Mouse (Mus musculus): ENCODE results near the gene Rabgap1l. TPM values are rescaled to one million over a fixed set of nuclear protein-coding genes. Genes with fewer than 3 reads are reported as not detected.

Gene Rabgap1l
- total RNA-seq, 2 experiments from 2014 or later = 241 to 255 TPM

DNA sequence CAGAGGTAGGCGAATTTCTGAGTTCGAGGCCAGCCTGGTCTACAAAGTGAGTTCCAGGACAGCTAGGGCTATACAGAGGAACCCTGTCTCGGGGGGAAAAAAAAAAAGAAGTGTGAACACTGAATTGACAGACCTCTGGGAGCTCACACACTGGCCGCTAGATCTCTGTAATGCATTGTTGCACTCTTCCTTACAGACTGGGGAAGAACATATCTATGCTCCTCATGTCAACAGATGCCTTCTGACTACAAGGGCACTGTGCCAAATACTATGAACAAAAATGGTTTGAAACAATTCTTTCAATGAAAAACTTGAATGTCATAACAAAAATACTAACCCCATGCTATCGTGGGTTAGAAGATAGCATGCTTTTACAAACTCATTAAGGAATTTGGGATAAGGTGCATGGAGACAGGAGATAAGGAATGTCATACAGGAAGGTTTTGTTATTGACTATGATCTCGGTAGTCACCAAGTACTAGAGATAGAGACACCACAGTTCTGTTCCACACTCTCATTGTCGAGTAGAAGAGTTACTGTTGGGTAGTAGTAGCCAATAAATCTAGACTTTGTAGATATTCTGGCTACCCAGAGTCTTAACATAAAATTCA is 519.8 kb downstream of the Rabgap1l start:
- no peak for DNase-seq (ENCODE audit: low spot score in 2 of 2)
- 0 out of 2 replicates have a peak overlapping the region, but pooled peaks have one; percentile 0 for H3K27ac ChIP-seq
- no peak for TF ChIP-seq CTCF (conservative IDR thresholded peaks at IDR 0.05)

GRCm38 (mm10) chr1:160271282-160271967 is 521.6 kb downstream of the Rabgap1l start:
- no peak overlapping the region for H3K4me3 ChIP-seq
- no peak for TF ChIP-seq CTCF (conservative IDR thresholded peaks at IDR 0.05)
- no peak overlapping the region for H3K27ac ChIP-seq
- no peak for DNase-seq (ENCODE audit: low spot score in 2 of 2)

More for the DNA sequence above, 519.8 kb downstream of the Rabgap1l start:
- no peak overlapping the region for H3K4me3 ChIP-seq

GRCm38 (mm10) chr1:160268322-160268721 is 524.7 kb downstream of the Rabgap1l start:
- no peak for DNase-seq (ENCODE audit: low spot score in 2 of 2)
- no peak for TF ChIP-seq CTCF (conservative IDR thresholded peaks at IDR 0.05)
- no peak overlapping the region for H3K27ac ChIP-seq
- H3K4me3 ChIP-seq = no peak overlapping the region

DNA sequence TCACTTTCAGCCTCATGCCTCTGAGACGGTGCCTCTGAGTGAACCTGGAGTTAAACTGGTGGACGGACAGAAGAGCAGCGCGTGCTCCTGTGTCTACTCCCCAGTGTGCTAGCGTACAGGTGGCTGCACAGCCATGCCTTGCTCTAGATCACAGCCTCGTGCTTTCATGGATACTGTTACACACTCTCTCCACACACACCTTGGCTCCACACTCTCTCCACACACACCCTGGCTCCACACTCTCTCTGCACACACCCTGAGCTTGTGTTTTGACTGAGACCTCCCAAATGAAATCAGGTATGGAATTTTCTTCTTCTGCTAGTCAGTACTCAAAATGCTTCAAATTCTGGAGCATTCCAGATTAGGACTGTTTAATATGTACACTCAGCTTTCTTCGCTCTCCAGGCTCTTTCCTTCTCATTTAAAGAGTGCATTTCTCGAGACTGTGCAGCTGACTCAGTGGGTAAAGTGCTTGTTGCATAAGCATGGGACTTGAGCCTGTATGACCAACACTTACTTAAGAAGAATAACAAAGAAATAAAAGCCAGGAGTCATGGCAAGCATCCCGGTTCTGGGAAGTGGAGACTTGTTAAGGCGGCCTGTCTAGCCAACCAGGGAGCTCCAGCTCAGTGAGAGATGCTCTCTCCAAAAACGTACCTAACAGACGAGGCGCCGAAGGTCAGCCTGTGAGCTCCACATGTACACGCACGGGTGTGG is 529.2 kb downstream of the Rabgap1l start:
- Histone ChIP-seq H3K4me3 (no peak overlapping the region), H3K27ac (no peak overlapping the region)
- no peak for TF ChIP-seq CTCF (conservative IDR thresholded peaks at IDR 0.05)
- no peak for DNase-seq (ENCODE audit: low spot score in 2 of 2)

- DNase-seq (ENCODE audit: low spot score in 2 of 2) = no peak
- TF ChIP-seq CTCF (conservative IDR thresholded peaks at IDR 0.05) = no peak
- no peak overlapping the region for H3K27ac ChIP-seq
- no peak overlapping the region for H3K4me3 ChIP-seq
Measured at GRCm38 (mm10) chr1:160263053-160263452, 530.0 kb downstream of the Rabgap1l start.

DNA sequence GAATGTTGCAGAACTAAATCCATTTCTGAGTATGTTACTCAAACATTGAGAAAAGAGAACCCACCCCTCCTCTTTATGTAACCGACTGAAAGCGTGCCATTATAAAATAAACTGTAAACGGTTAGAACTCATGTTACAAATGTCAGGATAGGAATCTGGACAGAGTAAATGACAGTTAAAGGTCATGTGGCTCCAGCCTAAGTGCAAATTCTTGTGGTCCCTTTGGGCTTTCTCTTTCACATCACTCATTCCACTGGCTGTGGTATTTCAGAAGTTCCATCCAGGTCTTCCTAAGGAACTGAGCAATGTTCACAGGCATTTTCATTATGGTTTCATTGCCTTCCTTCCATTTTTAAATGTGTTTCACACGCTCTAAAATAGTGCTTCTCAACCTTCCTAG is 530.6 kb downstream of the Rabgap1l start:
- DNase-seq (ENCODE audit: low spot score in 2 of 2) = no peak
- H3K4me3 ChIP-seq = no peak overlapping the region
- TF ChIP-seq CTCF (conservative IDR thresholded peaks at IDR 0.05) = no peak
- no peak overlapping the region; the same call in 1 of the 2 replicates for H3K27ac ChIP-seq

DNA sequence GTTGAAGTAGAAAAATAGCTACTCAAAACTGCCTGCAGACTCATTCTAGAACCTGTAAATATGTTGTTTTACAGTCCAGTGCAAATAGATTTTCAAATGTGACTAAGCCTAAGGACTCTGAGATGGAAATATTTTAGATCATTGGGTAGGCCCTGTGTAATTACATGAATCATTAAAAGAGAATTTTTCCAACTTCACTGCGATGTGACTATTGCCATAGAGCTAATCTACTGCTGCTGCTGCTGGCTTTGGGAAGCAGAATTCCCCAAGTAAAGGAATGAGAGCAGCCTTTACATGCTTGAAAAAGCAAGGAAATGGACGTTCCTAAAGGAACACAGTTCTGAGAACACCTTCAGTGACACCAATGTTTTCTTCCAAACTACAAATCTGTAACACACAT is 531.2 kb downstream of the Rabgap1l start:
- no peak overlapping the region for H3K27ac ChIP-seq
- TF ChIP-seq CTCF (conservative IDR thresholded peaks at IDR 0.05) = no peak
- no peak for DNase-seq (ENCODE audit: low spot score in 2 of 2)
- no peak overlapping the region for H3K4me3 ChIP-seq

GRCm38 (mm10) chr1:160260605-160261004 is 532.4 kb downstream of the Rabgap1l start:
- Histone ChIP-seq H3K27ac (peak overlapping the region; percentile 28; the same call in 1 of the 2 replicates), H3K4me3 (no peak overlapping the region)
- no peak for TF ChIP-seq CTCF (conservative IDR thresholded peaks at IDR 0.05)
- no peak for DNase-seq (ENCODE audit: low spot score in 2 of 2)

DNA sequence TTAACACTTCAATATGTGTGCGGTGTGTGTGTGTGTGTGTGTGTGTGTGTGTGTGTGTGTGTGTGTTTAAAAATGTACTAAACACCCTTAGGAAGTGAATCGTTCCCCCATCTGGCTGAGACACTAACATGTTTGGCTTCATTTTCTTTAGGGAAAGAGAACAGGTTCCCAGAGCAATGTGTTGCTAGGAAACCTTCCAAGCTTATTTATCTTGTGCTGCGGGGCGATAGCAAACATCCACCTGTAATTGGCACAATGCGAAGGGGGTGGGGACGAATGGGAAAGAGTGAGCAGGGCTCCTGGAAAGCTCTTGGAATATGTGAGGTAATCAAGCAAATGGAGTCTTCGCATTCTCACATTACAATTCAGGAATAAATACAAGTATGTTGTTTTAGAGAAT is 533.1 kb downstream of the Rabgap1l start:
- TF ChIP-seq CTCF (conservative IDR thresholded peaks at IDR 0.05) = no peak
- no peak for DNase-seq (ENCODE audit: low spot score in 2 of 2)
- Histone ChIP-seq H3K27ac (peak overlapping the region; percentile 28), H3K4me3 (no peak overlapping the region)

GRCm38 (mm10) chr1:160253108-160253507 is 539.9 kb downstream of the Rabgap1l start:
- no peak overlapping the region for H3K27ac ChIP-seq
- no peak for DNase-seq (ENCODE audit: low spot score in 2 of 2)
- no peak overlapping the region for H3K4me3 ChIP-seq
- TF ChIP-seq CTCF (conservative IDR thresholded peaks at IDR 0.05) = peak; percentile 46

- DNase-seq (ENCODE audit: low spot score in 2 of 2) = no peak
- Histone ChIP-seq H3K27ac (peak overlapping the region; percentile 66; the same call in 1 of the 2 replicates), H3K4me3 (no peak overlapping the region)
- no peak for TF ChIP-seq CTCF (conservative IDR thresholded peaks at IDR 0.05)
Measured at GRCm38 (mm10) chr1:160251388-160252007, 541.5 kb downstream of the Rabgap1l start.

GRCm38 (mm10) chr1:160250782-160251181 is 542.2 kb downstream of the Rabgap1l start:
- H3K4me3 ChIP-seq = no peak overlapping the region
- H3K27ac ChIP-seq = peak overlapping the region; percentile 66; the same call in 1 of the 2 replicates
- no peak for TF ChIP-seq CTCF (conservative IDR thresholded peaks at IDR 0.05)
- no peak for DNase-seq (ENCODE audit: low spot score in 2 of 2)

GRCm38 (mm10) chr1:160249786-160250185 is 543.2 kb downstream of the Rabgap1l start:
- DNase-seq (ENCODE audit: low spot score in 2 of 2) = no peak
- peak overlapping the region; percentile 66 for H3K27ac ChIP-seq
- no peak overlapping the region for H3K4me3 ChIP-seq
- no peak for TF ChIP-seq CTCF (conservative IDR thresholded peaks at IDR 0.05)
